Mouse (Mus musculus) 3134 (cell line): ENCODE data around the gene Nmral1.

Source experiments
- DNase-seq: peaks from one replicate; pipeline ENCODE4 v3.0.0-alpha.2; 2011; ENCODE audit warnings: low spot score; ENCODE audit not compliant: insufficient read length; ENCODE audit errors: extremely low read depth

Nmral1 gene

GRCm38 (mm10) chr16:4665726-4666125, 53.4 kb downstream of the Nmral1 start:
- no peak for DNase-seq

- no peak for DNase-seq
These were observed 55.4 kb downstream of the Nmral1 start for GRCm38 (mm10) chr16:4663806-4664205.

GRCm38 (mm10) chr16:4661605-4662004, 57.6 kb downstream of the Nmral1 start:
- DNase-seq = no peak
